Mouse (Mus musculus): ENCODE measurements around the gene Zfp366.
A peak's percentile ranks its signal among the peaks of the same experiment; 100 is the strongest.

The Zfp366 gene

DNA sequence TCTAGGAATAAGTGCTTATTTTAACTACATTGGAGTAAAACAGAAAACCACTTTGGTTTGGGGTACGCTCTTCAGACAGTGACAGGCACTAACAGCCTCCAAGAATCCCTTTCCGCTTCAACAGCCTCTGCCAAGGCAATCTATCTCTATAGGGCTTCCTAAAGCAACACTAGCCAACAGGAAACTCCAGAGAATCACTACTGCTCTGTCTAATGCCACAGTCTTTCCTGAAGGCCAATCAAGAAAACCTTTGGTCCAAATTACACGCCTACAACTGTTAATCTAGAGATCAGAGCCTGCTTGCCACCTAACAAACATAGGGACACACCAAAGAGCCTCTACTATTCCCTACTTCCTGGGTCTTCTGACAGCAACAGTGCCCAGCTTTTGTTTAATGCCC lies 42.2 kb downstream of the Zfp366 start:
- no peak for DNase-seq (ENCODE audit: low read depth, low spot score)

DNA sequence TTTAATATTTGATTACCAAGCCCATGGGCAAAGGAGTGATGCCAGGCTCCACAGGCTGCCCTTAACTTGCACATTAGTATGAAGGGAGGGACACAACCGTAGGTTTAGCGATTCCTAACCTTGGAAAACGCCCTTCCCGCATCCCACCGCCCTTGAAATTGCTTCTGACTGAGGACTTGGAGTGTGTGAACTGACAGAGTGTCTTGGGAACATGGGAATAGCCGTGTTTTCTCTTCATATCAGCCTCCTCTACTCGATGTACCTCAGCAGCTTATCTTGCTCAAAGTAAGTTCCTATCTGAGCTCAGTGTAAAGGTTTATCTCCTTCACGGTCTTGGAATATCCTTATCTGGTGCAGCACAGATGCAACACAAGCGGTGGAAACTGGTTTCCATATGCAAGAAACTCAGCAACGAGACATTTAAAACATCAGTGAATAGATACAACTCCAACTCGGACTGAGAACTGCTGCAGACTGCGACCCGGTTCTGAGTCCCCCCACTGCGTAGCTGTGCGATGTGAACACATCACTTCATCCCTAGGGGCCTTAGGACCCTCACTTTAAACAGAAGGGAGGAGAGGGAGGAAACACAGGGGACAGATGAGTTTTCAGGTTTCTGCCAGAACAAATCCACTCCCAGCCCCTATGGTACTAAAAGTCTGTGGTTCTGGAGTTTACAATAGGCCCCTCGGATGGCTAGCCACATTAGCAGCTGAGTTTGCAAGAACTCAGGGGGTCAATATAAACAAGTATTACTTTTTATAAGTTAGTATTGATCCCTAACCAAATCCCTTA lies 43.0 kb downstream of the Zfp366 start:
- DNase-seq (ENCODE audit: low read depth, low spot score), result no peak

DNA sequence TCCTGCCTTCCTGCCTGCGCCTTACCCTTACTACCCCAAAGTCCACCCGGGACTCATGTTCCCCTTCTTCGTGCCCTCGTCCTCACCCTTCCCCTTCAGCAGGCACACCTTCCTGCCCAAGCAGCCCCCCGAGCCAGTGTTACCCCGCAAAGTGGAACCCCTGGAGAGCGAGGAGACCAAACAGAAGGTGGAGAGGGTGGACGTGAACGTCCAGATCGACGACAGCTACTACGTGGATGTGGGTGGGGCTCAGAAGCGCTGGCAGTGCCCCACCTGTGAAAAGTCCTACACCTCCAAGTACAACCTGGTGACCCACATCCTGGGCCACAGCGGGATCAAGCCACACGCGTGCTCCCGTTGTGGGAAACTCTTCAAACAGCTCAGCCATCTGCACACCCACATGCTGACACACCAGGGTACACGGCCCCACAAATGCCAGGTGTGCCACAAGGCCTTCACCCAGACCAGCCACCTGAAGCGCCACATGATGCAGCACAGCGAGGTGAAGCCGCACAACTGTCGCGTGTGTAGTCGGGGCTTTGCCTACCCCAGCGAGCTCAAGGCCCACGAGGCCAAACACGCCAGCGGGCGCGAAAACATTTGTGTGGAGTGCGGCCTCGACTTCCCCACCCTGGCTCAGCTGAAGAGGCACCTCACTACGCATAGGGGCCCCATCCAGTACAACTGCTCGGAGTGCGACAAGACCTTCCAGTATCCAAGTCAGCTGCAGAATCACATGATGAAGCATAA lies 44.4 kb downstream of the Zfp366 start:
- DNase-seq (ENCODE audit: low read depth, low spot score), result no peak

DNA sequence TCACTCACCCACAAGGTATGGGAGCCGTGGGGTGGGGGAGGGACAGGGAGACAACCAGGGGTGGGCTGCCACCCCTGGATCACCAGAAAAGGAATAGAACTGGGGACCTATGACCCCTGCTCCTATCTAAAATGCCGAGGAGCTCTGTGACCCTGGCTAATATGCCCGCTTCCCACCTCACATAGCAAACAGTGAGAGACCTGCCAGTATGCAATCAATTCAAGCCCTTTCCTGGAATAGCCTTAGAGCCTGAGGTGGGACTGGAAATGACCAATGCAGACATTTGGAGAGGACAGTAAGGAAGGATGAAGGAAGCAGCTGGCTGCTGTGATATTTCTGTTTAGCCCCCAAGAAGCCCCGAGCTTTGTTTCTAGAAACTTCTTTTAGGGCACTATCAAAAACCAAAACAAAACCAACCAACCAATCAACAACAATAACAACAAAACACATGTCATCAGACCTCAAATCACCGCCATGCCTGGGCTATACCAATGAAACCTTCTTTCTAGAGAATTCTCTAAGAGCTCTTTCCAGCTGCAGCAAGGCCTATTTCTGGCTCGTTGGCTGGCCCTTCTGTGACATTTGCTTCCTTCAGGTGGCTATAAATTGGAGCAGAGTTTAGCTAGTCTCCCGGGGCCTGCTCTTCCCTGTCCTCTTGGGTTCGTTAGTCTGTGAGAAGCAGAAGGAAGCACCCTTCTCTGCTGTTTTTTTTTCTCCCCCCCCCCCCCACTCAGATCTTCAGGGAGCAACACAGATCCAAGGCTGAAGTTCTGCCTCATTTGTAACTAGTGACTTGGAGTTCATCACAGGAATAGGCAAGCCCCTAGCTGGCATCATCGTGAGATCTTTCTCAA lies 45.2 kb downstream of the Zfp366 start:
- DNase-seq (ENCODE audit: low read depth, low spot score), result no peak

DNA sequence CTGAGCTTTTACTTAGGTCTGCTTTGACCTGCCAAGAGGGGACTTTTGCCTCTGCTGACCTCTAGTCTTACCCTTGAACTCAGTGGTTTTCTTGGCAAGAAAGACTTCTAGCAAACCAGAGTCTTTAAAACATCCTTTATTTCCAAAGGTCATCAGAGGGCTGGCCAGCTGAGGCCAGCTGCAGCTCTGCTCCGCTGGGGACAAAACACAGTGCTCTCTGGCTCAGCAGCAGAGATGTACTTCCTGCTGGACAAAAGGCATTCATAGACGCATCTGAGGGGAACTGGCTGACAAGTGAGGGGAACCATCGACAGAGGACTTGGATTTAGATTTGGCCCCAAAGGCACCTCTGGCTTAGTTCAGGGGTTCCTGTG lies 45.9 kb downstream of the Zfp366 start:
- no peak for DNase-seq (ENCODE audit: low read depth, low spot score)

DNA sequence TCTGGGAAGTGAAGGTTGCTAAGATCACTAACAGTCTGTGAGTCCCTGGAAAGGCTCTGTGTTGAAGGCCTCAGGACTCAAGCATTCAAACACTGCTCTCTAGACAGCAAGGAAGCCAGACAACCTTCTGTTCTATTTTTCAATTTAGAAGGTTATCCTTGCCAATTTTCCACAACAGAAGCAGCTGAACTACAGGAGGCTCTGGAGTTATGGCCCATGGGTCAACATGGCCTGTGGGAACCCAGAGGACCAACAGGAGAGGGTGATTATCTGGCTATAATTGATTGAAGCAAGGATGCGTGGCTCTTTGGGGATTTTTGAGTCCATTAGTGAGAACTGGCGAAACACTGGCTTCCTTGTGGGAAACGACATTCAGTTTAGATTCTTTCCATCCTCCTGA lies 48.7 kb downstream of the Zfp366 start:
- no peak for DNase-seq (ENCODE audit: low read depth, low spot score)

DNA sequence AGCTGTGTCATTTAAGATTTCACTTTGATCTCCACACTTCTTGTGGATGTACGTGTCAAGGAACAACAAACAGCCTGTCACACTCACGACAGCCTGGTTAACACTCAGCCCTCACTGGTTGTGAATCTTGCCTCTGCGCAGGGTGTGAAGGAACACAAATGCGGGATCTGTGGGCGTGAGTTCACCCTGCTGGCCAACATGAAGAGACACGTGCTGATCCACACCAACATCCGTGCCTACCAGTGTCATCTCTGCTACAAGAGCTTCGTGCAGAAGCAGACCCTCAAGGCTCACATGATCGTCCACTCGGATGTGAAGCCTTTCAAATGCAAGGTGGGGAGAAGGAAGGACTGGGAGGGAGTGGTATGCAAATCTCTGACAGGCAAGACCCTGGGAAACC lies 49.3 kb downstream of the Zfp366 start:
- peak; percentile 27 for DNase-seq (ENCODE audit: low read depth, low spot score)

DNA sequence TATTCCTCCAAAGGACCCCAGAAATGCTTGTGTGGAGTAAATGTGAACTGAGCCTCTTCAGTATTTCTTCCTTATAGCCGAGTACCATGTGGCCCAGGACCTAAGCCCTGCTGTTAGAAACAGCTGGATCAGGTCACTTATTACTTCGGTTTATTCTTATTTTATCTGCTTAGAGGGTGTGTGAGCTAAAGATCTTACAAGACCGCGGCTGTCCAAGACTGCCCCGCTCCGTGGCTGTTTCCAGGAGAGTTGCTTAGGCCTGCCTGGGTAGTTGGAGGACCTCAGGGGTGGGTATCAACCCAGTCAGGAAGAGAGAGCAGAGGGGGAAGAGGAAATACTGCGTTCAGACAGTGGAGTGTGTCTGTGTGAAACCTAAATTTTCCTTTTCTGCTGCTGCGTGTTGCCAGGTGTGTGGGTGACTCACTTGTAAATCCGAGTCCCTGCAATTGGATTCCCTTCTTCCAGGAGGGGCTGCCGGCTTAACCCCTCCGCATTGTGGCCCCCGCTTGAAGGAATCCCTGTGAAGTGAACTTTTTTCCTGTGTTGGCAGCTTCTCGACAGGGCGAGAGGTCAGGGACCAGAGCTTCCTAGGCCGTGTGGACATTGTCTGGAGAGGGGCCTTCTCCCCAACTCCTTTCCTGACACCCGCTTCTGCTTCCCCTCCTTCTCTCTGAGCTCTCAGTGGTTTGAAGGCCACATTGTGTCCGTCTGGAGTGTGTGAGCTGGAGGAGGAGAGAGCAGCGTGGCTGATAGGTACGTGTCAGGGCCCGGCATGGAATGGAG lies 51.0 kb downstream of the Zfp366 start:
- no peak for DNase-seq (ENCODE audit: low read depth, low spot score)

DNA sequence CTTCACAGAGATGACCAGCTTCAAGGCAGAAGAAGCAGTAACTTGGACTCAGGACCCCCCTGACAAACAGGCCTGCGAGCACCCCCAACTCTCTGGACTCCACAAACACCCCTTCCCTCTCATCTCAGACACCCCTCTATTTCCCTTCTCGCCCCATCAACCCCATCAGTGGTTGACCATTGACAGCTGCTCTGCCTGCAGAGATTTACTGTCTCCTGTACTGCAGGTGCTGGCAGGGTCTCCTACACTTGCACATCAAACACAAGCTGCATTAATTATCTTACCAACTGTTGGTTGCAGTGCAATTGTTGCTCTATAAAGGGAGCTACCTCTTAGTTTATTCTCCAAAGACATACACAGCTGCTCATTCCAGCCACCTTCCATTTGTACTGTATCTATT lies 51.6 kb downstream of the Zfp366 start:
- no peak for DNase-seq (ENCODE audit: low read depth, low spot score)

DNA sequence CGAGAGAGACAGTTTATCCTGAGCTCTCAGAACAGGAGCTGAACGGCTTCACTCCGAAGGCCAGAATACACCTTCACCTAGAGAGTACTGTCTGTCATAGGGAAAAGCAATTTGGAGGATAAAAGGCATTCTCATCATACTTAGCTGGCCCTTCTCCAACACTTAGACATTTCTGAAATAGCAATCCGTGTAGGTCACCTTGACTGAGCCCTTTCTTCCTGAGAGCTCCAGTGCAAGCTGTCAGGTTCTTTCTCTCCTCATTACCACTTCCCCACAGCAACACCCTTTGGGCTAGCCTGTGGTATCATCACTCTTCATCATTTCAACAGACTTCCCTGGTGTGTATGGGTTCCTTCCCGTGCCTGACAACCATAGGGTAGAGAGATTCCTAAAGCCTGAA lies 52.5 kb downstream of the Zfp366 start:
- DNase-seq (ENCODE audit: low read depth, low spot score), result no peak

DNA sequence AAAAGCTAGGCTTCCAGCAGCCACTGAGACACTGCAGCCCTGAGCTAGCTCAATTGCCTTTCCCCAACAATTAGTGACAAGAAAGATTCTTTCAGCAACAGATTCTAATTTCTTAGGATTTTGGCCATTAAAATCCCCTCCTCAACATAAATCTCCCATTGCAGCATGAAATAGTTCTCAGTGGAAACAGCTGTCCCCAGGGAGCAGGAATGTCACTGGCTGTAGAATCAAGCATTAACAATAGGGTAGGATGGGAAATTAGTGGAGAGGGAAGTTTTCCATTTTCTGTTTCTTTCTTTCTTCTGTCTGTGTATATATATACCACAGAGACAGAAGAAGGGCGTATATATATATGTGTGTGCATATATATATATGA lies 53.2 kb downstream of the Zfp366 start:
- no peak for DNase-seq (ENCODE audit: low read depth, low spot score)

DNA sequence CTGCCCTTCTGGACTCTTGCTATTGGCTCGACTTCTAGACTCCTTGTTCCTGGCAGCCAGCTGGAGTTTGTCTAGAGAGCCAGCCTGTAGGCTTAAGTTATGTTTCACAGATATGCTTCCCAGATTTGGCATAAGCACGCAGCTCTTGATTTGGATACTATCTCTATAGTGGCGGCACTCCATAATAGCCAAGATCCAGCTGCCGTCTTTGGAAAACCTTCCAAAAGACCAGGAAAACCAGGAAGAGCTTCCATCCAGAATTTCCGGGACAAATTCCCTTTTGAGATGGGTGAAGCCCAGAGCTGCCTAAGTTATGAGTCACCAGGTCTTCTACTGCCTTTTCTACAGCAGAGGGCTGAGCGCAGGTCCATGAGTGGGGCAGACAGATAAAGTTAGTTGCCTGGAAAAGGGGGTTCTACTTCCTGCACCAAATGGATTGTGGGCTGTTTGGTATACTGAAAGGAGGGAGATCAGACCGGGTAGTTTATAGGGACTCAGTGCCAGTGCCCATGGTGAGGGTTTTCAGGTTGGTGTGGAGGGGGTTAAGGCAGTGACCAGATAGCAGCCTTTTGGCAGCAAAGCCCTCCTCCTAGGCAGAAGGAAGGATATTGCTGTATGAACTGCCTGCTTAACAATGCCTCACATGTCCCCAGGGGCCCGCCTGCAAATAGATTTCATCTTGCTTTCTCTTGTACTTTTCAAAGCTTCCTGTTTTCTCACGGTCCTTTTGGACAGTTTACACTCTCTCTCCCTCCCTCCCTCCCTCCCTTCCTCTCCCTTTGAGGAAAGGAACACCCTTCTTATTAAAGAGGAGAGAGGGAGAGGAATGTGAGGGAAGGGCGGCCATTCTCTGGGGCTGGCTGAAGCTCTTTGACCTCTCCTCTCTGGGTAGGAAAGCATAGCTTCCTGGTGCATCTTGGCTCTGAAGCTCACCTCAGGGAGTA lies 53.9 kb downstream of the Zfp366 start:
- DNase-seq (ENCODE audit: low read depth, low spot score), result no peak

DNA sequence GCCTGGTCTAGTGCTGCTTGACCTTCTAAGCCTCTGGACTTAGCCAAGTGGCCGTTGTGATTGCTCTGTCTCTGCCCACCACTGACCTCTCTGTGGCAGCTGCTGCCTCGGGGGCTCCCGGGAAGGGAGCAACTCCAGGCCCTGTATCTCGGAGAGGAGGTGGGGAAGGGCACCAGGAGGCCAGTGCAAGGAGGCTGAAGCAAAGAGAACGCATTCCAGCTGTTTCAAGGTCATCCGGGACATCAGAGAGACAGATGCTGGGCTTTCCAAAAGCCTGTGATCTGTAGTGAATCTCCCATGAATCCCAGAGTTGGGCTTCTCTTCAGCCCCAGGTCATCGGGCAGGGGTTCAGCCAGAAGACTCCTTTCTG lies 54.5 kb downstream of the Zfp366 start:
- DNase-seq (ENCODE audit: low read depth, low spot score), result no peak

DNA sequence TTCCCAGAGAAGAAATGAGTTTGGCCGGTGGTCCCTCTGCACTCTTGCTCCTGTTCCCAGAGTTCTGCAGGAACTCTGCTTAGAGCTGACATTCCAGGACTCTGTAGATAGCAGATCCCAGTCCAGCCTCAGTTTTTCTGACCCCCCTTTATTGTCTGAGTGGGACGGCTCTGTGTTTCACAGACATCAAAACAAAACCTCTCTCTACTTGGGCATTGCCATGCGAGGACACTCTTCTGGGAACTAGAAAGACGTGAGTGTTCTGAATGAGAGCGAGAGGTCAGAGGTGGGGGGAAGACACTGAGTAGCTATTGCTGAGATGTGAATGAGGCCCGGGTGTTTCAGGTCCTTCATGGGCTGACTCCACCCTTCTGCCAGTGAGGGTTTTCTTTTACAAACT lies 55.1 kb downstream of the Zfp366 start:
- DNase-seq (ENCODE audit: low read depth, low spot score), result no peak

DNA sequence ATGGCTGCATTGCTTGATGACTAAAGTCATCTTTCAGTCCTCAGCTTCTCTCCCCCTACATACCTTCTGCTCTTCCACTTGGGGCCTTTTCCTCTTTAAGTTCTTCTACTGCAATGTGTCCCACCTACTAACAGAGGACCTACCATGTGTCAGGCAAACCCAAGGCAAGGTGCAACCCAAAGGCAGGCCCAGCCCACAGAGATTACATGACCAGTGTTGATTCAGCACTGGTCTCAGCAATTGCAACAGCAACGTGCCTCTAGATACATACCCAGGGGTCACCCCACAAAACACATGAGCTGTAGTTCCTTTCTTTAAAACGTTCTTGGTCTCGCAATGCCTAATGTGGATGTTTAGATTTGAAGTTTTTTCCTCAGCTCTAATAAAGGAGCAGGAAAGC lies 57.4 kb downstream of the Zfp366 start:
- DNase-seq (ENCODE audit: low read depth, low spot score), result no peak

DNA sequence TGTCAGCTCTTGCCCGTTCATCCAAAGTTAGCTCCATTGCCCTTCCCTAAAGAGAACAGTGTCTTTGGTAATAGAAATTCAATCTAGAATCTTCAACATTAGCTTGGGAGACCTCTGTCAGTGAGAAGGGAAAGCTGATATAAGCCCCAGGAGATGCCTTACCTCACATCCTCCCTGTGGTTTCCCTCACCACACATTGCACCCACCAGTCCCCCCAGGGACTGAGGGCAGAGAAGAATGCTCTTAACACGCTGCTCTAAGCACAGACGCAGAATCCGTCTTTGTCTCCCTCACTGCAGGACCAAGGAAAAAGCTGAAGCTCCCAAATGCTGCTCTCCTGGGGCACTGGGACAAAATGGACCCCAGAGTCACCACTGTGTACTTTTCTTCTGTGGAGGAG lies 58.3 kb downstream of the Zfp366 start:
- DNase-seq (ENCODE audit: low read depth, low spot score), result no peak

DNA sequence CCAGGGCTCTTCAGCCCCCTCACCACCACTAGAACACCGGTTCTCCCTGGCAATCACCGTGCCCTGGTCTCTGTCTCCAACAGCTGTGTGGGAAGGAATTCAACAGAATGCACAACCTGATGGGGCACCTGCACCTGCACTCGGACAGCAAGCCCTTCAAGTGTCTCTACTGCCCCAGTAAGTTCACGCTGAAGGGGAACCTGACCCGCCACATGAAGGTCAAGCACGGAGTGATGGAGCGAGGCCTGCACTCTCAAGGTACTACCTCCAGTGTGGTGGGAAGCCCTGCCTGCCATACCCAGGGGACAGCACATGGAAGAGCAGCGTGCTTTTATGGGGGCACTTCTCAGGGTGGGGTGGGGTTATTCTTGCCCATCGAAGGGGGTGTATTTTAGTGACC lies 59.2 kb downstream of the Zfp366 start:
- no peak for DNase-seq (ENCODE audit: low read depth, low spot score)

DNA sequence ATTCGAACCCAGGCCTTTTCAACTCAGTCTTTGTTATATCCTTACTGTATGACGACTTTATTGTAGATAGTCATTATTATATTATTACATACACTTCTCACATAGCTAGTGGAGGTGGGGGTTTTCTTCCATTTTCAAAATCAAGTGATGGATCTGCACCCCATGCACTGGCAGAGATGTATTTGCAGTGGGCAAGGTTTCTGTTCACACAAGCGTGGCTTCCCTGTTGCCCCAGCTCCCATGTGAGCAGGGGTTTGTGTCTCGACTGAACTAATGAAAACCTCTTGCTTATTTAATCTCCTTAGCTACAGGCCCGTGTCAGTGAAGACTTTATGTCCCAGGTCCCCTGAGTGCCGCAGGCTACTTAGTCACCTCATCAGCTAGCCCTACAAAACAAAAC lies 59.8 kb downstream of the Zfp366 start:
- no peak for DNase-seq (ENCODE audit: low read depth, low spot score)

DNA sequence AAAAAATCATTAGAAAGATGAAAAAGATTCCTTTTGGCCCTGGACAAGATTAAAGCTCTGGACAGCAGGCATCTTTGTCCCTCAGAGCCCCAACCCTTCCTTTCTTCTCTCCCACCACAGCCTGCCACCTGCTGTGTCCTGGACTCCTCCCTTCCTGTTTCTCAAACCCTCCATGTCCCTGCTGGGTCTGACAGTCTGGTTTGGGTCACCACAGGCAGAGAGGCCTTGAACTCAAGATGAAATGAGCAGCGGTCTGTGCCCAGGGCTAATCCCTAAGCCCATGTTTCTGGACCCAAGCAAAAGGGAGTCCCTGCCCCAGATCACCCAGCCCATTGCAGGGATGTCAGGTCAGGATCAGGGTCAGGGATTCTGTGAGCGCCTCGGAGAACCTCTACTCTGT lies 60.3 kb downstream of the Zfp366 start:
- peak; percentile 58 for DNase-seq (ENCODE audit: low read depth, low spot score)

DNA sequence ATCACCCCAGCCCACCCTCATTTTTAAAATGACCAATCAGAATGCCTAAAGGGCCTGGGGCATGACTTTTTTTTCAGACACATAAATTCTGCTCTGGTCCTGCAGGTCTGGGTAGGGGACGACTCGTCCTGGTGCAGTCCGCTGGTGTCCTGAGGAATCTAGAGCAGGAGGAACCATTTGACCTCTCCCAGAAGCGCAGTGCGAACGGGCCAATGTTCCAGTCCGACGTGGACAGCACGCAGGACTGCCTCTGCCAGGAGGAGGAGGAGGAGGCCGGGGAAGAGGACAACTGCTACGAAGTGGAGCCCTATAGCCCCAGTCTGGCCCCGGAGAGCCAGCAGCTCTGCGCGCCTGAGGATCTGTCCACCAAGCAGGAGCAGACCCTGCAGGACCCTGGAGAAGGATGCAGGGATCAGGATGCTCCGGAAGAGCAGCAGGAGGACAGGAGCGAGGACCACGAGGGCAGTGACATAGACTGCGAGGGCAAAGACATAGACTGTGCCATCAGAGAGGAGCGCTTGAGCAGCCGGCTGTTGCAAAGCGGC lies 61.4 kb downstream of the Zfp366 start:
- DNase-seq (ENCODE audit: low read depth, low spot score), result no peak
